Mouse (Mus musculus): ENCODE results near the gene Efcab2.

- TF ChIP-seq CTCF (conservative IDR thresholded peaks at IDR 0.05; ENCODE audit: low read length) (no peak), POU5F1 (IDR thresholded peaks at IDR 0.05; ENCODE audit: borderline replicate concordance, low read length) (no peak)
Observed at GRCm38 (mm10) chr1:178515839-178516238, 110.0 kb downstream of the Efcab2 start.
